Mouse (Mus musculus): Measurements from ENCODE around the gene Zbtb7a. TPM values are rescaled to one million over a fixed set of nuclear protein-coding genes. Genes with fewer than 3 reads are reported as not detected.
"Not testable (repeated sequence)": the region's sequence is repeated elsewhere in the genome, so short reads cannot be mapped to it uniquely, and the experiment has no call there.

Zbtb7a gene
- polyA plus RNA-seq, 1 experiment from 2014 or later, result 19.7 TPM

DNA sequence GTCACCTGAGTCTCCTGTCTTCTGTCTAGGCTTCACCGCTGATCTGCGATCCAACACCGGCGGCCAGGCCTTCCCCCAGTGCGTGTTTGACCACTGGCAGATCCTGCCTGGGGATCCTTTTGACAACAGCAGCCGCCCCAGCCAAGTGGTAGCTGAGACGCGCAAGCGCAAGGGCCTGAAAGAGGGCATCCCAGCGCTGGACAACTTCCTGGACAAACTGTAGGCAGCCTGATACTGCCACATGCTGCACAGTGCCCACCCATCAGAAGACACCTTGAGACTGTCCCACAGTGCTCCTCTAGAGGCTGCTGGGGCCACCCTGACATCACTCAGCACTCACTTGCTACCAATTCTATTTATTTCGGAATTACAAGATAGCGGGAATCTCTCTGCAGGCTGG is 46.8 kb downstream of the Zbtb7a start:
- Histone ChIP-seq H3K4me1 (replicated peaks) (peaks cover 51% of the 10 kb centered on the region), H3K27ac (0 out of 2 replicates have a peak overlapping the region, but pooled peaks have one; percentile 45), H3K36me3 (peaks cover 78% of the 10 kb centered on the region)
- H3K4me2 ChIP-seq; H3K4me3 ChIP-seq (replicated peaks); ATAC-seq (ENCODE audit: insufficient number of reproducible peaks, insufficient read depth, low FRiP score, low TSS enrichment, low read depth); H3K27me3 ChIP-seq; H3K9me3 ChIP-seq; H3K9ac ChIP-seq (replicated peaks): not testable (repeated sequence)
- WGBS, result 83% methylated on average over 12 of the region's 12 CpGs

DNA sequence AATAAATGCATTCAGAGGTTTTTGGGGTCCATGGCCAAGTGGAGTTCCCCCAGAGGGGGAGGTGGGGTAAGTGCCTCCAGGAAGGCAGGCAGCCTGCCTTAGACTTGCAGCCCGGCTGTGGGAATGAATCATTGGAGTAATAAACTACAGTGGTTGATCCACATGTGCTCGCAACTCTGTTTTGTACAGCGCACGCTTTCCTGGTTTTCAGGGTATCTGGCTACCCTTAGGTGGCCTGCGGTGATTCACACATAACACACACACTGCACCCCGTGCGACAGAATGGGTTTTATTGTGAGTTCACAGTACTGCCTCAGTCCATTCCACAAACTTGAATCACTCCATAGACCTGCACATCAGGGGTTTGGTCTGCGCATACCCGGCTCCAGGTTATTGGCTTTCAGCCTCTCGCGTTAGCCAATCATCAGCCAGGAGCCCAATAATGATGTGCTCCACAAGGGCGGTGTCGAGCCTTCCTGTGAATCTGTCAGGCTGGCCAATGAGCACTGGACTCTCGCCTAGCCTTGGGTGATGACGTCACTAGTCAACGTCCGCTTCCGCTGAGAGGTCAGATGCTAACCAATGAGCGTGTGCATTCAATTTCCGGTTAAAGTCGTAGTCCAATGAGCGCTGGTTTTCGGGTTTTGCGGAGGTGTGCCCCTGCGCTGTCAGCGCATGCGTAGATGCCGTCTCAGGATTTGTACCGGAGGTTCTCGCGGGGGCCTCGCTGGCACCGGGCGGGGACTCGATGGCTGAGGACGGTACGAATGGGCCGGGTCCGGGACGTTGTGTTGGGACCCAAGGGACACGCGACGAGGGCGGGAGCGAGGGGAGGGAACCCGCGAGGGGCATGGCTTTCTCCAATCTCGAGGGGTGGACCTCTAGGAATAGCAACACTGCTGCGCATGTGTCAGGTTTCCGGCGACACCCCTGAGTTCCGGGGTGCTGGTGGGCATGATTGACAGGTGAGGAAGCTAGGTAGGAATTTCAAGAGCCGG is 47.6 kb downstream of the Zbtb7a start, which contains the start of gene Dapk3:
Gene Dapk3 (plus strand): TSS at position 670 of the 998 bp plus-strand sequence.
- Histone ChIP-seq H3K27ac (peak within 1 kb of the TSS; percentile 64), H3K9me3 (no peaks in the 10 kb centered on the region), H3K27me3 (no peaks in the 10 kb centered on the region), H3K4me3 (replicated peaks) (peak within 1 kb of the TSS; percentile 72), H3K4me1 (replicated peaks) (peaks cover 46% of the 10 kb centered on the region), H3K4me2 (peak within 1 kb of the TSS; percentile 68), H3K36me3 (peaks cover 81% of the 10 kb centered on the region), H3K9ac (replicated peaks) (peak within 1 kb of the TSS; percentile 74)
- peak; percentile 93 for ATAC-seq (ENCODE audit: insufficient number of reproducible peaks, insufficient read depth, low FRiP score, low TSS enrichment, low read depth)
- WGBS, result 4% methylated on average over 53 of the region's 53 CpGs

DNA sequence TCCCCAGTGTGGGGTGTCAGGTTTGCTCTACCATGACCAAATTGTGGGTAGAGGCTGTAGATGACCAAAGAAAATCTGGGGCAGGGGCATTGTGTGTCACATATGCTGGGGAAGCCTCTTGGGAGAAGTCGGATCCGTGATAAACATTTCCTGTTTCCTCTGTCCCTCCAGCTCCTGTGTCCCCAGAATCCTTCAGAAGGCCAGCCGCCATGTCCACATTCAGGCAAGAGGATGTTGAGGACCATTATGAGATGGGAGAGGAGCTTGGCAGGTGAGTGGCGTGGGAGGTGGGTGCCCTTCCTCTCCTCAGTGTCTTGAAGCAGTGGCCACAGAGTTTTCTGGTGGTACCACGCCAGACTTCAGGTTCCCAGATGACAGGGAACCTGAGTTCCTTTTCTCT is 48.8 kb downstream of the Zbtb7a start, which contains the start of gene 4930442H23Rik:
Gene 4930442H23Rik (minus strand): TSS at position 45 of the 400 bp plus-strand sequence.
- peak within 1 kb of the TSS; percentile 68 for H3K4me2 ChIP-seq
- 87% methylated on average over 5 of the region's 5 CpGs for WGBS
- peak within 1 kb of the TSS; percentile 74 for H3K9ac ChIP-seq (replicated peaks)
- peaks cover 36% of the 10 kb centered on the region for H3K4me1 ChIP-seq (replicated peaks)
- peak within 1 kb of the TSS; percentile 72 for H3K4me3 ChIP-seq (replicated peaks)
- ATAC-seq (ENCODE audit: insufficient number of reproducible peaks, insufficient read depth, low FRiP score, low TSS enrichment, low read depth), result no peak
- H3K9me3 ChIP-seq, result no peaks in the 10 kb centered on the region
- peaks cover 75% of the 10 kb centered on the region for H3K36me3 ChIP-seq
- no peaks in the 10 kb centered on the region for H3K27me3 ChIP-seq
- peak within 1 kb of the TSS; percentile 64 for H3K27ac ChIP-seq

DNA sequence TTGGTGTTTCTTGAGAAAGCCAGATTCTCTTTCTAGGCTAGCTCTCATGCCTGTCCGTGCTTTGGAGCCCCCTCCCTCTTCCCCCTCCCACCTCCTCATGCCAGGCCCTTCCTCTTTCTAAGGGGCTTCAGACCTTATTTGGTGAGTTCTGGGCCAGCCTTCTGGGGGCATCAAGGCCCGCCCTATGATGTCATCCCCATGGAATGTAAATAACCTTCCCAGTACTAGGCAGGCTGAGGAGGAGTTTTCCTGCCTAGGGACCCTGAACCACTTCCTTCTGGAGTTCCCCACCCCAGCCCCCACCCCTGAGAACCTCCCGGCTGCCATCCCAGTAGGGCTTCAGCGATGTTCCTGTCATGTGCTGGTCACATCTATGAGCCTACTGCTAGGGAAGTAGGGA is 49.7 kb downstream of the Zbtb7a start:
- no peak for ATAC-seq (ENCODE audit: insufficient number of reproducible peaks, insufficient read depth, low FRiP score, low TSS enrichment, low read depth)
- H3K27ac ChIP-seq, result peak overlapping the region; percentile 8; the same call in 1 of the 2 replicates
- 46% methylated on average over 4 of the region's 4 CpGs for WGBS
- no peak overlapping the region for H3K4me3 ChIP-seq (replicated peaks)
- H3K36me3 ChIP-seq, result peaks cover 71% of the 10 kb centered on the region
- no peak overlapping the region for H3K4me2 ChIP-seq
- H3K4me1 ChIP-seq (replicated peaks), result peaks cover 28% of the 10 kb centered on the region
- no peaks in the 10 kb centered on the region for H3K27me3 ChIP-seq
- H3K9ac ChIP-seq (replicated peaks), result no peak overlapping the region
- H3K9me3 ChIP-seq, result no peaks in the 10 kb centered on the region

DNA sequence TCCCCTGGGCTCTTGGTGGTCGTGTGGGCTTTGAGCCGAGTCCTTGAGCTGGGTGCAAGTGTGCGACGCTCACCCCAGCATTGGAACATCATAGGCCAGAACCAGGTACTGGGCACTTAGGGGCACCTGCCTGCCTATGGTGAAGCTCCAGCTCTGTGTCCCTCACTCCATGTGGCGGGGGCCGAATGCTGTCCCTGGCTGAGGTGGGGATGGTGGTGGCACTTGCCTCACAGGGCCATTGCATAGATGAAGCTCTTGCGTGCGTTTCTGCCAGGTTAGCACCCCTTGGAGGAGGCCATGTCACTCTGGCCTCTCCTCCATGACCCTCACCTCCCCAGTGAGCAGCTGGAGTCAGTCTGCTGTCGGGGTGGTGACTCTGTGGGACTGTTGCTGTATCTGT is 52.1 kb downstream of the Zbtb7a start:
- H3K9me3 ChIP-seq, result no peaks in the 10 kb centered on the region
- H3K9ac ChIP-seq (replicated peaks), result no peak overlapping the region
- H3K4me3 ChIP-seq (replicated peaks), result no peak overlapping the region
- no peaks in the 10 kb centered on the region for H3K27me3 ChIP-seq
- WGBS, result 95% methylated on average over 9 of the region's 9 CpGs
- no peak overlapping the region for H3K4me2 ChIP-seq
- no peak for ATAC-seq (ENCODE audit: insufficient number of reproducible peaks, insufficient read depth, low FRiP score, low TSS enrichment, low read depth)
- H3K27ac ChIP-seq, result no peak overlapping the region
- peaks cover 19% of the 10 kb centered on the region for H3K4me1 ChIP-seq (replicated peaks)
- H3K36me3 ChIP-seq, result peaks cover 66% of the 10 kb centered on the region

DNA sequence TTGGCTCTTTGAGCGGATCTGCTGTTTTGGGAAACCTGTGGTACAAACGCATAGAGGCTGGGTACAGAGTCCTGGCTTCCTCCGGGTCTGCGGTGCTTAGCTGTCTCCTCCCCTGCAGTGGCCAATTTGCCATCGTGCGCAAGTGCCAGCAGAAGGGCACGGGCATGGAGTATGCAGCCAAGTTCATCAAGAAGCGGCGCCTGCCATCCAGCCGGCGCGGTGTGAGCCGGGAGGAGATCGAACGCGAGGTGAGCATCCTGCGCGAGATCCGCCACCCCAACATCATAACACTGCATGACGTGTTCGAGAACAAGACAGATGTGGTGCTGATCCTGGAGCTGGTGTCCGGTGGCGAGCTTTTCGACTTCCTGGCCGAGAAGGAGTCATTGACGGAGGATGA is 54.8 kb downstream of the Zbtb7a start:
- WGBS, result 79% methylated on average over 26 of the region's 26 CpGs
- H3K36me3 ChIP-seq, result peaks cover 52% of the 10 kb centered on the region
- peaks cover 28% of the 10 kb centered on the region for H3K4me1 ChIP-seq (replicated peaks)

DNA sequence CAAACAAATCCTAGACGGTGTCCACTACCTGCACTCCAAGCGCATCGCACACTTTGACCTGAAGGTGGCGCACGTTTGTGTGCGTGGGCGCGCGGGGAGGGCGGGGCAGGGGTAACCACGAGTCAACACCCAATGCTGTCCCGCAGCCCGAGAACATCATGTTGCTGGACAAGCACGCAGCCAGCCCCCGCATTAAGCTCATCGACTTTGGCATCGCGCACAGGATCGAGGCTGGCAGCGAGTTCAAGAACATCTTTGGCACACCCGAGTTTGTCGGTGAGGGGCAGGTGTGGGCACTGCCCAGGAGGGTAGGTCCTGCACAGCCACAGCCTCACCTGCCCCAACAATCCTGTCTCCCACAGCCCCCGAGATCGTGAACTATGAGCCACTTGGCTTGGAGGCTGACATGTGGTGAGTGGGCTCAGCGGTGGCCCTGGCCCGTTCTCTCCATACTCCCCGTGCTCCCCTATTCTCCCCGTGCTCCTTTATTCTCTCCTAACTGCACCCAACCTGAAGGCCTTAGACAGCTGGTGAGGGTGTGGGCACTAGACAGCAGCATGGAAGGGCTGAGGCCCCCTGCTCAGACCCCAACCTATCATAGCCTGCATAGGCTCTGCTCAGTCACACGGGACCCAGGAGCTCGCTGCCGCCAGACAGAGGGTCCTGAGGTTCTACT is 55.4 kb downstream of the Zbtb7a start:
- peaks cover 24% of the 10 kb centered on the region for H3K27me3 ChIP-seq
- H3K27ac ChIP-seq, result 0 out of 2 replicates have a peak overlapping the region, but pooled peaks have one; percentile 3
- no peak for ATAC-seq (ENCODE audit: insufficient number of reproducible peaks, insufficient read depth, low FRiP score, low TSS enrichment, low read depth)
- H3K36me3 ChIP-seq, result peaks cover 46% of the 10 kb centered on the region
- H3K9ac ChIP-seq (replicated peaks), result no peak overlapping the region
- peaks cover 25% of the 10 kb centered on the region for H3K4me1 ChIP-seq (replicated peaks)
- 72% methylated on average over 31 of the region's 31 CpGs for WGBS
- H3K4me2 ChIP-seq, result no peak overlapping the region
- no peaks in the 10 kb centered on the region for H3K9me3 ChIP-seq
- no peak overlapping the region for H3K4me3 ChIP-seq (replicated peaks)

More for the DNA sequence above, 54.8 kb downstream of the Zbtb7a start:
- peaks cover 19% of the 10 kb centered on the region for H3K27me3 ChIP-seq
- H3K9me3 ChIP-seq, result no peaks in the 10 kb centered on the region
- H3K9ac ChIP-seq (replicated peaks), result no peak overlapping the region
- ATAC-seq (ENCODE audit: insufficient number of reproducible peaks, insufficient read depth, low FRiP score, low TSS enrichment, low read depth), result no peak
- no peak overlapping the region for H3K27ac ChIP-seq
- H3K4me2 ChIP-seq, result no peak overlapping the region
- H3K4me3 ChIP-seq (replicated peaks), result no peak overlapping the region

DNA sequence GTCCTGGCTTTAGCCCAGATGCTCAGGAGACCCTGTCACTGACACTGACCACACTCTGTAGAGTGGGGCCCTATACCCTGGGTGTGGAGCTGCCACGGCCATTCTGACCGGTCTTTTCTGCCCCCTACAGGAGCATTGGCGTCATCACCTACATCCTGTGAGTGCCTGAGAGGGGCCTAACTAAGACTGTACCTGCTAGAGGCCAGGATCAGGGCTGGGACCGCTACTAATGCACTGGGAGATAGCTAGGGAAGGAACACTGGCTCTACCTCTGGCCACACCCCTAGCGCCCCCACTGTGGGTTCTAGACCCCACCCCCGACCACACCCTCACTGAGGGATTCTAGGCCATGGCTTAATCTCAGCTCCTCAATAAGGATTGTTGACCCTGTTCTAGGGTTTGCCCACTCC is 55.9 kb downstream of the Zbtb7a start:
- Histone ChIP-seq H3K4me1 (replicated peaks) (peaks cover 25% of the 10 kb centered on the region), H3K4me2 (no peak overlapping the region), H3K36me3 (peaks cover 43% of the 10 kb centered on the region), H3K4me3 (replicated peaks) (no peak overlapping the region), H3K27ac (0 out of 2 replicates have a peak overlapping the region, but pooled peaks have one; percentile 3), H3K9ac (replicated peaks) (no peak overlapping the region), H3K9me3 (no peaks in the 10 kb centered on the region), H3K27me3 (peaks cover 30% of the 10 kb centered on the region)
- ATAC-seq (ENCODE audit: insufficient number of reproducible peaks, insufficient read depth, low FRiP score, low TSS enrichment, low read depth), result no peak
- 77% methylated on average over 6 of the region's 6 CpGs for WGBS

DNA sequence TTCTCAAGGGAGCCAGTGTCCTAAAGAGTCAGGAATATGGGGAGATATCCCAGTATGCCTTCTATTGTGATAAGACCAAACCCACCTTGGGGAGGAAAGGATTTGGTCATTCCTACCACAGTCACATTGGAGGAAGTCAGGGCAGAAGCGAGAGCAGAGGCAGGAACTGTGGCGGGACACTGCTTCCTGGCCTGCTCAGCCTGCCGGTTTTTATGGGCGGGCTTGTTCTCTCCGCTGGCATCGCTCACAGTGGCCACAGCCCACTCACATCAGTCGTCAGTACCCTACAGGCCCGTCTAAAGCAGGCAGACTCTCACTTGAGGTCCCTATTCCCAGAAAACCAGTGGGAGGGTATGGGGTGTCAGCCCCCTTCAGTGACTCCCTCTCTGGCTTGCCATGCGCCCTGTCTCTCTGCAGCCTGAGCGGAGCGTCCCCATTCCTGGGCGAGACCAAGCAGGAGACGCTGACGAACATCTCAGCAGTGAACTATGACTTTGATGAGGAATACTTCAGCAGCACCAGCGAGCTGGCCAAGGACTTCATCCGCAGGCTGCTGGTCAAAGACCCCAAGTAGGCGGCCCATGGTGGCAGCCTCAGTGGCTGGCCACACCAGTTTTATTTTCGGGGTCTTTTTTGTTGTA is 56.4 kb downstream of the Zbtb7a start:
- H3K27ac ChIP-seq, result 0 out of 2 replicates have a peak overlapping the region, but pooled peaks have one; percentile 3

DNA sequence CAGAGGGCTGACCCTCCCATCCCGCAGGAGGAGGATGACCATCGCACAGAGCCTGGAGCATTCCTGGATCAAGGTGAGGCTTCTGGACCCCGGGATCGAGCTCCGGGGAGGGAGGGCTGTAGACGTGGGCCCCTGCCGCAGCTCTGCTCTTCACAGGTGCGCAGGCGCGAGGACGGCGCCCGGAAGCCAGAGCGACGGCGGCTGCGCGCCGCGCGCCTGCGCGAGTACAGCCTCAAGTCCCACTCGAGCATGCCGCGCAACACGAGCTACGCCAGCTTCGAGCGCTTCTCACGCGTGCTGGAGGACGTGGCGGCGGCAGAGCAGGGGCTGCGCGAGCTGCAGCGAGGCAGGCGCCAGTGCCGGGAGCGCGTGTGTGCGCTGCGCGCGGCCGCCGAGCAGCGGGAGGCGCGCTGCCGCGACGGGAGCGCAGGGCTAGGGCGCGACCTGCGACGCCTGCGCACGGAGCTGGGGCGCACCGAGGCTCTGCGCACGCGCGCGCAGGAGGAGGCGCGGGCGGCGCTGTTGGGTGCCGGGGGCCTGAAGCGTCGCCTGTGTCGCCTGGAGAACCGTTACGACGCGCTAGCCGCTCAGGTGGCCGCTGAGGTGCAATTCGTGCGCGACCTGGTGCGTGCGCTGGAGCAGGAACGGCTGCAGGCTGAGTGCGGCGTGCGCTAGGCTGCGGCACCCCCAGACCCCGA is 57.4 kb downstream of the Zbtb7a start:
- H3K4me3 ChIP-seq (replicated peaks), result peak overlapping the region; percentile 64
- H3K4me1 ChIP-seq (replicated peaks), result peaks cover 25% of the 10 kb centered on the region
- H3K27ac ChIP-seq, result peak overlapping the region; percentile 92
- H3K9ac ChIP-seq (replicated peaks), result peak overlapping the region; percentile 76
- H3K36me3 ChIP-seq, result peaks cover 32% of the 10 kb centered on the region
- ATAC-seq (ENCODE audit: insufficient number of reproducible peaks, insufficient read depth, low FRiP score, low TSS enrichment, low read depth), result peak; percentile 49
- H3K27me3 ChIP-seq, result peaks cover 45% of the 10 kb centered on the region
- WGBS, result under 1% methylated on average over 93 of the region's 93 CpGs
- H3K4me2 ChIP-seq, result peak overlapping the region; percentile 92
- no peaks in the 10 kb centered on the region for H3K9me3 ChIP-seq

More for the DNA sequence above, 56.4 kb downstream of the Zbtb7a start:
- Histone ChIP-seq H3K4me1 (replicated peaks) (peaks cover 25% of the 10 kb centered on the region), H3K4me3 (replicated peaks) (peak overlapping the region; percentile 64; the same call in 1 of the 2 replicates), H3K9me3 (no peaks in the 10 kb centered on the region), H3K27me3 (peaks cover 35% of the 10 kb centered on the region), H3K4me2 (peak overlapping the region; percentile 92), H3K36me3 (peaks cover 41% of the 10 kb centered on the region), H3K9ac (replicated peaks) (no peak overlapping the region)
- 87% methylated on average over 18 of the region's 18 CpGs for WGBS
- ATAC-seq (ENCODE audit: insufficient number of reproducible peaks, insufficient read depth, low FRiP score, low TSS enrichment, low read depth), result no peak
